8 mouse cellular contexts compared by ENCODE assay signal in genomic region chr10:63100657-63101056, GRCm38 (mm10). TPM values are rescaled to one million over a fixed set of nuclear protein-coding genes. Genes with fewer than 3 reads are reported as not detected.
DNase-seq lines count a peak whose midpoint lies in the region; ATAC-seq lines count a peak whose summit lies in the region.

No protein-coding gene starts in this region.

- ATAC-seq in neural tube, embryonic 11.5 days (ENCODE audit: insufficient read depth, low FRiP score, low TSS enrichment) = no peak
- no peak for ATAC-seq in liver, embryonic 12.5 days

- H3K4me3 ChIP-seq in neural tube, embryonic 11.5 days (ENCODE audit: low read depth, low read length) = peak overlapping the region; percentile 48
- peak overlapping the region; percentile 50 for H3K4me3 ChIP-seq in liver, embryonic 12.5 days

- WGBS in neural tube, embryonic 11.5 days = 15% methylated on average over 9 of the region's 9 CpGs
- WGBS in liver, embryonic 12.5 days (ENCODE audit: insufficient replicate concordance) = 16% methylated on average over 9 of the region's 9 CpGs

- no peaks in the 10 kb centered on the region for H3K9me3 ChIP-seq in neural tube, embryonic 11.5 days (ENCODE audit: control insufficient read depth, low read length)
- H3K9me3 ChIP-seq in liver, embryonic 12.5 days (replicated peaks) = no peaks in the 10 kb centered on the region

- peaks cover 9% of the 10 kb centered on the region for H3K27me3 ChIP-seq in neural tube, embryonic 11.5 days (ENCODE audit: control insufficient read depth, insufficient read depth, low read length)
- peaks cover 65% of the 10 kb centered on the region for H3K27me3 ChIP-seq in liver, embryonic 12.5 days (replicated peaks)

- H3K36me3 ChIP-seq in neural tube, embryonic 11.5 days (ENCODE audit: control insufficient read depth, insufficient read depth, low read length) = no peaks in the 10 kb centered on the region
- H3K36me3 ChIP-seq in liver, embryonic 12.5 days = no peaks in the 10 kb centered on the region

- peak overlapping the region; percentile 78 for H3K4me2 ChIP-seq in neural tube, embryonic 11.5 days (ENCODE audit: low read depth)
- H3K4me2 ChIP-seq in liver, embryonic 12.5 days = peak overlapping the region; percentile 69

- peak overlapping the region; percentile 61 for H3K9ac ChIP-seq in neural tube, embryonic 11.5 days (ENCODE audit: low read length)
- no peak overlapping the region for H3K9ac ChIP-seq in liver, embryonic 12.5 days

- H3K4me1 ChIP-seq in neural tube, embryonic 11.5 days (ENCODE audit: control insufficient read depth, insufficient read depth, low read length) = peaks cover 4% of the 10 kb centered on the region; the same call in 1 of the 2 replicates
- peaks cover 6% of the 10 kb centered on the region; the same call in 1 of the 2 replicates for H3K4me1 ChIP-seq in liver, embryonic 12.5 days

- H3K27ac ChIP-seq in neural tube, embryonic 11.5 days (ENCODE audit: low read depth, low read length) = no peak overlapping the region
- H3K27ac ChIP-seq in liver, embryonic 12.5 days = no peak overlapping the region

- DNase-seq in embryo, embryonic 10 days (ENCODE audit: low spot score) = peak; percentile 27
- DNase-seq in embryo, embryonic 9.5 days (ENCODE audit: extremely low spot score) = no peak
- no peak for DNase-seq in neural tube, embryonic 11.5 days (ENCODE audit: low spot score)
- DNase-seq in neural tube, embryonic 10.5 days (ENCODE audit: extremely low spot score, low spot score) = no peak
- DNase-seq in cerebellum, adult 9-11 months = no peak
- no peak for DNase-seq in thymus, postnatal 4 days
- no peak for DNase-seq in testis, postnatal 14 days (ENCODE audit: low spot score)

RNA-seq across cellular contexts. Expression of gene Atoh7, which starts 1.2 kb away (rescaled TPM):
- 0.49 and 0.89 TPM in 2 replicates for polyA plus RNA-seq in neural tube, embryonic 11.5 days (2014; fragmentation: Nextera tagmentation; extraction: Ambion mirVana)
- not detected in 2 replicates for polyA plus RNA-seq in liver, embryonic 12.5 days (2016; fragmentation: Nextera tagmentation; extraction: Ambion mirVana)

RNA-seq across cellular contexts. Expression of gene Pbld1, which starts 40.7 kb away (rescaled TPM):
- polyA plus RNA-seq in neural tube, embryonic 11.5 days (2014; fragmentation: Nextera tagmentation; extraction: Ambion mirVana) = 0.99 and 1.4 TPM in 2 replicates
- 1.7 and 2.2 TPM in 2 replicates for polyA plus RNA-seq in liver, embryonic 12.5 days (2016; fragmentation: Nextera tagmentation; extraction: Ambion mirVana)
